Mouse (Mus musculus) liver, embryonic 14.5 days (tissue): ENCODE measurements around the gene Ttc32. TPM values are rescaled to one million over a fixed set of nuclear protein-coding genes. Genes with fewer than 3 reads are reported as not detected.

Experiments used
- ATAC-seq: fragments of 200-750 bp; cut with Nextera tagmentation; 2 replicates; pipeline ENCODE4 v1.8.0; 2017; ENCODE audit warnings: moderate number of reproducible peaks, mild to moderate bottlenecking, moderate library complexity; ENCODE audit not compliant: insufficient read depth
- DNase-seq, 3 experiments: peaks; one replicate each; pipeline ENCODE4 v3.0.0-alpha.2; 2012 to 2013; ENCODE audit warnings: low read depth in 3 of 3, low spot score in 3 of 3
- H3K27ac ChIP-seq: fragments of 300-500 bp; sonication (generic); 2 replicates; pipeline ENCODE4 v1.5.1; 2014; ENCODE audit warnings: moderate library complexity, mild to moderate bottlenecking, control low read depth, inconsistent platforms
- H3K27me3 ChIP-seq: fragments of 300-500 bp; sonication (generic); 2 replicates; pipeline ENCODE4 v1.6.1; 2014; ENCODE audit warnings: mild to moderate bottlenecking, low read length, moderate library complexity; ENCODE audit not compliant: control insufficient read depth, insufficient read depth
- H3K36me3 ChIP-seq: fragments of 300-500 bp; sonication (generic); replicated peaks from 2 replicates; pipeline ENCODE4 v1.6.1; 2014; ENCODE audit warnings: low read depth; ENCODE audit not compliant: control insufficient read depth, insufficient read depth
- H3K4me1 ChIP-seq, 2 experiments: fragments of 200-500 bp in 1 of 2; fragments of 300-500 bp in 1 of 2; sonication (generic) in 1 of 2; replicated peaks; 2 replicates each; pipeline ENCODE4 v1.6.1; 2012 to 2014; ENCODE audit warnings: antibody characterized with exemption in 1 of 2, inconsistent platforms in 1 of 2, low read length in 1 of 2; ENCODE audit not compliant: control insufficient read depth in 2 of 2, insufficient read depth in 2 of 2
- H3K4me2 ChIP-seq: fragments of 300-500 bp; sonication (generic); 2 replicates; pipeline ENCODE4 v1.6.1; 2014; ENCODE audit warnings: low read depth, mild to moderate bottlenecking, control low read depth, moderate library complexity
- H3K4me3 ChIP-seq, 2 experiments: fragments of 200-500 bp in 1 of 2; fragments of 300-500 bp in 1 of 2; sonication (generic) in 1 of 2; 2 replicates each; pipeline ENCODE4 v1.5.1; 2012 to 2014; ENCODE audit warnings: low read depth in 2 of 2, low read length in 2 of 2, mild to moderate bottlenecking in 2 of 2, control low read depth in 1 of 2, inconsistent platforms in 1 of 2, moderate library complexity in 1 of 2; ENCODE audit not compliant: insufficient read depth in 1 of 2
- H3K9ac ChIP-seq: fragments of 300-500 bp; sonication (generic); replicated peaks from 2 replicates; pipeline ENCODE4 v1.6.1; 2014; ENCODE audit warnings: mild to moderate bottlenecking, control low read depth, moderate library complexity
- H3K9me3 ChIP-seq: fragments of 300-500 bp; sonication (generic); 2 replicates; pipeline ENCODE4 v1.6.1; 2016; ENCODE audit warnings: low read length, mixed read lengths; ENCODE audit not compliant: control insufficient read depth
- CTCF ChIP-seq: IDR thresholded peaks from 2 replicates; pipeline ENCODE4 v1.5.1; 2016; ENCODE audit warnings: antibody characterized with exemption, low read depth, control low read depth
- EP300 ChIP-seq: IDR thresholded peaks from 2 replicates; pipeline ENCODE4 v1.6.1; 2016; ENCODE audit warnings: antibody characterized with exemption, low read depth
- WGBS: fragments of 180-500 bp; shearing (Covaris S2); extraction: QIAGEN DNeasy Blood & Tissue Kit; methylation state at CpG from one replicate; pipeline ENCODE4 v1.1.7; 2014; ENCODE audit not compliant: insufficient replicate concordance; 5-methylcytosine and 5-hydroxymethylcytosine counted together
- polyA plus RNA-seq, 2 experiments: library from polyadenylated mRNA; depleted of rRNA in 1 of 2; stranded (reverse) in 1 of 2; unstranded in 1 of 2; fragments of >200 nt; fragmentation: Nextera tagmentation in 1 of 2; extraction: Ambion mirVana in 1 of 2; gene quantifications; 2 replicates each; pipeline versions ENCODE4 v1.2.1 to v1.2.3; 2012 to 2014

Ttc32 gene
- polyA plus RNA-seq, 2 experiments = 6.0 to 14.1 TPM

DNA sequence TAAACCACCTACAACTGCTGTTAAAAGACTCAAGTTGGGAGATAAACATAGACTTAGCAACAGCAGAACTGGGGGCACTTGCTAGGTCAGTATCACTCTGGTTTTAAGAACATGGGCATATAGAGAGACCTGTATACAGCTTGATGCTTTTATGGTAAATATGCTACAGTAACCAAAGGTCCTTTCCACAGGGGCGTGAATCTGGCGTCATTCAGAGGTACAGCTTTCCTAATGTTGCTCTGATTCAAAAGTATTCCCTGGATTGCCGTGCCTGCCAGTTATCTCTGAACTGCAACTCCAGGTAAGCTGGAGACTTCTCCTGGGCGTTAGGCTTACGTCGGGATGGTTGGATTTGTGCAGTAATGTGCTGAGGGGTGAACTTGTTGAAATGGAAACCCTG, 22.0 kb upstream of the Ttc32 start:
- no peak overlapping the region for H3K4me2 ChIP-seq
- TF ChIP-seq EP300 (no peak), CTCF (no peak)
- WGBS = 78% methylated on average over 6 of the region's 6 CpGs
- ATAC-seq (no peak), DNase-seq (no peak)
- no peak overlapping the region for H3K4me3 ChIP-seq
- H3K36me3 ChIP-seq = no peaks in the 10 kb centered on the region
- H3K9me3 ChIP-seq = no peaks in the 10 kb centered on the region
- H3K27ac ChIP-seq = no peak overlapping the region
- no peak overlapping the region for H3K9ac ChIP-seq
- H3K27me3 ChIP-seq = no peaks in the 10 kb centered on the region
- no peaks in the 10 kb centered on the region for H3K4me1 ChIP-seq

DNA sequence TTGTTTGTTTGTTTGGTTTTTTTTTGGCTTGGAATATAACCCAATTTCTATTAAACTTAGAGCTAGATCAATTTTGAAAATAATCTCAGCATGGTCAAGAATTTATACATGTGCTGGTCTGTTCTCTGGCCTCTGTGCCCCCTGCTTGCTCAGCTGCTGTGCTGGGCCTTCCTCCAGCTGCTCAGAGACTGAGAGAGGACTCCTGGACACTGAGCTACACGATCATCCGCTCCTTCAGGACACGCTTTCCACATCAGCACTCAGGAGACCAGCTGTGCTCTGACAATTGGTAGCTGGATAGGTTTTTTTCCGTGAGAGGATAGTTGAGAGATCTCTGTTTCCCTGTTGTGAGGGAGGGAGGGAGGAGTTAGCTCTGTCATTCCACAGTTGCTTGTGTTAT, 19.5 kb upstream of the Ttc32 start:
- no peak for DNase-seq
- Histone ChIP-seq H3K4me2 (no peak overlapping the region), H3K27ac (no peak overlapping the region), H3K9ac (no peak overlapping the region), H3K4me3 (no peak overlapping the region), H3K36me3 (no peaks in the 10 kb centered on the region), H3K4me1 (no peaks in the 10 kb centered on the region), H3K27me3 (no peaks in the 10 kb centered on the region), H3K9me3 (no peaks in the 10 kb centered on the region)
- no peak for ATAC-seq
- TF ChIP-seq EP300 = no peak
- TF ChIP-seq CTCF = no peak
- WGBS = 58% methylated on average over 4 of the region's 4 CpGs

DNA sequence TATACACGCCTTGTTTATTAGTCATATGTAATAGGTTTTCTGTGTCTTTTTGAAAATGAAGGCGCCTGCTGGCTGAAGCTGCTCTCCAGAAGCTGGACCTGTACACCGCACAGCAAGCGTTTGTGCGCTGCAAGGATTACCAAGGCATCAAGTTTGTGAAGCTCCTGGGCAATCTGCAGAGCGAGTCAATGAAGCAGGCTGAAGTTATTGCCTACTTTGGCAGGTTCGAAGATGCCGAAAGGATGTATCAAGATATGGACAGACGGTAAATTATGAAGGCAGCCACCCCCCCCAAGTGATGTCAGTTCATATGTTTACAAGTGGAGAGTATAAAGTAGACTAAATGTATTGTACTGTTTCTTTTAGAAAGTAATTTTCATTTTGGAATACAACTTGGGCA, 13.4 kb upstream of the Ttc32 start:
- Histone ChIP-seq H3K9ac (no peak overlapping the region), H3K27me3 (no peaks in the 10 kb centered on the region), H3K27ac (no peak overlapping the region), H3K4me2 (no peak overlapping the region), H3K4me3 (no peak overlapping the region), H3K4me1 (no peaks in the 10 kb centered on the region), H3K9me3 (no peaks in the 10 kb centered on the region), H3K36me3 (no peaks in the 10 kb centered on the region)
- ATAC-seq = no peak
- 74% methylated on average over 9 of the region's 9 CpGs for WGBS
- no peak for DNase-seq
- TF ChIP-seq EP300 = no peak
- TF ChIP-seq CTCF = no peak

DNA sequence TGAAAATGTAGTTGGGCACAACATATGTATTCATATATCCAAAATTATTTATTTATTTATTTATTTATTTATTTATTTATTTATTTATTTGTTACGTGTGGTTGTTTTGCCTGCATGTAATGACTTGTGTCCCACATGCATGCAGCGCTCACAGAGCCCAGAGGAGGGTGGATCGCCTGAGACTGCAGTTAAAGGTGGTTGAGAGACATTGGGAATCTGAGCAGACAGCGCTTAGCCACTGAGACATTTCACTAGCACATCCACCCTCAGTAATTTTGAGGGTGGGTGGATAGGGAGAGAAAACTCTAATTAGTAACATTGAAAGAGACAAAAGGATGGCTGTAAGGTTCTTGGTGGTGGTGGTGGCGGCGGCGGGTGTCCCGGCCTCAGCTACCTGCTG, 9.4 kb upstream of the Ttc32 start:
- Histone ChIP-seq H3K4me3 (no peak overlapping the region), H3K4me2 (no peak overlapping the region), H3K9ac (no peak overlapping the region), H3K4me1 (no peaks in the 10 kb centered on the region), H3K9me3 (no peaks in the 10 kb centered on the region), H3K27me3 (no peaks in the 10 kb centered on the region), H3K27ac (no peak overlapping the region), H3K36me3 (no peaks in the 10 kb centered on the region)
- DNase-seq (no peak), ATAC-seq (no peak)
- no peak for TF ChIP-seq CTCF
- WGBS = 79% methylated on average over 8 of the region's 8 CpGs

DNA sequence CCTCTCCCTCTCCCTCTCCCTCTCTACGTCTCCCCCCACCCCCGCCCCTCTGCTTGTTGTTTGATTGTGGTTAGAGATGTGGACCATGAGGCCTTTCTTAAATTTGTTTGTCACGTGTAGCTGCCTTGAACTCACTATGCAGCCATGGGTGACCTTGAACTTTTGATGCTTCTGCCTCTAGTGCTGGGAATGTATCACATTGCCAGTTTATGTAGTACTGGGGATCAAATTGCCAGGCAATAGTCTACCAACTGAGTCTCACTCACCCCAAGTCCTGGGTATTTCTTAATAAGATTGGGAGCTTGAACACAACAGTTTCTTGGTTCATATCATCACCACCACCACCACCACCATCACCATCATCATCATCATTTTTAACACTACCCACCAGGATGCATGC, 8.8 kb upstream of the Ttc32 start:
- WGBS = 46% methylated on average over 3 of the region's 3 CpGs

More for the DNA sequence above, 8.8 kb upstream of the Ttc32 start:
- H3K4me3 ChIP-seq = no peak overlapping the region
- ATAC-seq = no peak
- DNase-seq = no peak
- H3K4me1 ChIP-seq = no peaks in the 10 kb centered on the region
- H3K9ac ChIP-seq = no peak overlapping the region
- no peaks in the 10 kb centered on the region for H3K9me3 ChIP-seq
- no peaks in the 10 kb centered on the region for H3K36me3 ChIP-seq
- TF ChIP-seq CTCF (no peak), EP300 (no peak)
- no peak overlapping the region for H3K4me2 ChIP-seq
- no peaks in the 10 kb centered on the region for H3K27me3 ChIP-seq
- no peak overlapping the region for H3K27ac ChIP-seq
